Mouse (Mus musculus) lung, embryonic 15.5 days (tissue): Measurements from ENCODE around the gene Spred1. TPM values are rescaled to one million over a fixed set of nuclear protein-coding genes. Genes with fewer than 3 reads are reported as not detected.
"Not testable (repeated sequence)": the region's sequence is repeated elsewhere in the genome, so short reads cannot be mapped to it uniquely, and the experiment has no call there.

Experiments used
- ATAC-seq: fragments of 200-750 bp; cut with Nextera tagmentation; 2 replicates; pipeline ENCODE4 v1.8.0; 2017; ENCODE audit warnings: moderate number of reproducible peaks, borderline replicate concordance; ENCODE audit not compliant: low FRiP score, low TSS enrichment; ENCODE audit errors: extremely low read depth
- H3K27ac ChIP-seq: fragments of 300-500 bp; sonication (generic); 2 replicates; pipeline ENCODE4 v1.5.1; 2015; ENCODE audit warnings: moderate library complexity, mild to moderate bottlenecking, inconsistent platforms
- H3K27me3 ChIP-seq: fragments of 300-500 bp; sonication (generic); 2 replicates; pipeline ENCODE4 v1.6.1; 2015; ENCODE audit warnings: inconsistent platforms
- H3K36me3 ChIP-seq: fragments of 300-500 bp; sonication (generic); 2 replicates; pipeline ENCODE4 v1.6.1; 2015; ENCODE audit warnings: inconsistent platforms
- H3K4me1 ChIP-seq: fragments of 300-500 bp; sonication (generic); 2 replicates; pipeline ENCODE4 v1.6.1; 2015; ENCODE audit warnings: inconsistent platforms
- H3K4me2 ChIP-seq: fragments of 300-500 bp; sonication (generic); 2 replicates; pipeline ENCODE4 v1.6.1; 2015; ENCODE audit warnings: inconsistent platforms, mild to moderate bottlenecking, moderate library complexity
- H3K4me3 ChIP-seq: fragments of 300-500 bp; sonication (generic); 2 replicates; pipeline ENCODE4 v1.5.1; 2015; ENCODE audit warnings: mild to moderate bottlenecking, inconsistent platforms
- H3K9ac ChIP-seq: fragments of 300-500 bp; sonication (generic); 2 replicates; pipeline ENCODE4 v1.6.1; 2015; ENCODE audit warnings: inconsistent platforms
- H3K9me3 ChIP-seq: fragments of 300-500 bp; sonication (generic); 2 replicates; pipeline ENCODE4 v1.6.1; 2016; ENCODE audit warnings: inconsistent platforms
- WGBS: fragments of 180-500 bp; shearing (Covaris S2); methylation state at CpG from one replicate; pipeline ENCODE4 v1.1.7; 2015; 5-methylcytosine and 5-hydroxymethylcytosine counted together
- polyA plus RNA-seq: library from polyadenylated mRNA; unstranded; fragments of >200 nt; fragmentation: Nextera tagmentation; extraction: Ambion mirVana; gene quantifications from 2 replicates; pipeline ENCODE4 v1.2.1, GENCODE M21; 2015

Gene Spred1
- polyA plus RNA-seq, 1 experiment from 2014 or later: 20.6 TPM

DNA sequence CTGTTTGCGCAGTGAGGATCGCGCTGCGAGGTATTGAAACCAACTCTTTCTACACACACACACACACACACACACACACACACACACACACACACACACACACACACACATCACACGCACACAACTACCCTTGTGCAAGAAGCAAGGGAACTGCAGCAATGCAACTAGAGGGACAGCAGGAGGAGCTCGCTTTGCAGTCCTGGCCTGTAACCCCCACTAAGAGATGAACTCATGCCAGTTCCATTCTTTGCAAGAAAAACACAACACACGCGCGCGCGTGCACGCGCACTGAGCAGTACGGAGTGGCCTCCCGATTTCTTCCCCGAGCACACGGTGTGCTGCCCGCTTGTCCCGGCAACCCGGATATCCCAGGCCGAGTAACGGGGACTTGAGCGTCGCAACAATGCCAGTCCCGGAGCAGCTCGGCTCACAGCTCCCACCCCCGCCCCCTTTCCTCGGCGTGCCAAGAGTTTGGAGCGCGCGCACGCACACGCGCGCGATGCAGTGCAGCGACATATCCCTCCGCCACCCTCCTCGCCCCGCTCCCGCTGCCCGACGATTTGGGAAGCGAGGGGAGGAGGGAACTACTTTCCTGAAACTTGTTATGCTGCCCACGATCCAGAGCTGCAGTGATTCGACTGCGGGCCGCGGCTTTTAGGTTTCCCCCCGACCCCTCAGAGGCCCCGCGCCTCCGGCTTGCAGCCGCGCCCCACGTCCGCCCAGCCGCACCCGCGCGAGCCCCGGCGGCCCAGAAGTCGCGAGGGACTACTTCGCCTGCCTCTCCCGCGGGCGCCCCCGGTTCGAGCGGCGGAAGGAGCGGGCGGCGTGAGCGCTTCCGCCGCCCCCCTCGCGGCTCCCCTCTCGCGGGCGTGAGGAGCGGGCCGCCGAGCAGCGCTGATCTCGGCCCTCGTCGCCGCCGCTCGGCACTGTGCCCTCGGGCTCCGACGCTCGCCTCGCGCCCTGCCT lies 645 bp upstream of the Spred1 start:
- Histone ChIP-seq H3K9ac (peak overlapping the region; percentile 99), H3K4me2 (peak overlapping the region; percentile 60), H3K27me3 (no peaks in the 10 kb centered on the region), H3K36me3 (no peaks in the 10 kb centered on the region), H3K27ac (peak overlapping the region; percentile 100), H3K4me1 (peaks cover 19% of the 10 kb centered on the region), H3K9me3 (no peaks in the 10 kb centered on the region), H3K4me3 (peak overlapping the region; percentile 95)
- WGBS: under 1% methylated on average over 100 of the region's 101 CpGs
- peak; percentile 87 for ATAC-seq

DNA sequence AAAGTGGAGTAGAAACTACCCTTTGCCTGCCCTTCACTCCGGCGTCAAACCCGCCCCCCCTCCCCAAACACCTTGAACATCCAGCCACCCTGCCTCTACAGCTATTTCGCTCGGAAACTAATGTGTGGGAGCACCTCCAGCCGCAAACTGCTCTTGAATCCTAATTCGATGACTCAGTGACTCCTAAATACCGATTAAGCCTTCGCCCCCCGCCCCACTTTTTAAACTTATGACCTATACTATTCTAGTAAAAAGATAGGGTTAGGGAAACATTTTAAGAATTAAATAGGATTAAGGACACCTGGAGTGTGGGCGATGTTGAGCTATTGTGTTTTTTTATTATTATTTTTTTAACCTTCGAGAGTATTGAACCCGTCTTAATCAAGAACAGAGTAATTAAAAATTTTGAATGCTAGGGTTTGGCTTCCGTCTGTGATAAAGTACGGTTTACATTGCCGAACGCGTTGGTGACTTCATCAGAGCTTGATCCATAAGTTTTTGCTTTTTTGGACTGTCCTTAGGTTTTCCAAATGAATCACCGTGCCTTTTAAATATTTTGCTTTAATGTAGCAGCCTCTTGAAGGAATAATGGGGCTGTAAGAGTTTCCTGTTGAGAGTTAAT lies 921 bp downstream of the Spred1 start:
- no peak for ATAC-seq
- Histone ChIP-seq H3K9me3 (no peaks in the 10 kb centered on the region), H3K36me3 (no peaks in the 10 kb centered on the region), H3K4me1 (peaks cover 23% of the 10 kb centered on the region), H3K9ac (peak overlapping the region; percentile 99), H3K4me2 (peak overlapping the region; percentile 60), H3K27ac (peak overlapping the region; percentile 100), H3K4me3 (peak overlapping the region; percentile 95), H3K27me3 (no peaks in the 10 kb centered on the region)
- WGBS: under 1% methylated on average over 19 of the region's 19 CpGs

DNA sequence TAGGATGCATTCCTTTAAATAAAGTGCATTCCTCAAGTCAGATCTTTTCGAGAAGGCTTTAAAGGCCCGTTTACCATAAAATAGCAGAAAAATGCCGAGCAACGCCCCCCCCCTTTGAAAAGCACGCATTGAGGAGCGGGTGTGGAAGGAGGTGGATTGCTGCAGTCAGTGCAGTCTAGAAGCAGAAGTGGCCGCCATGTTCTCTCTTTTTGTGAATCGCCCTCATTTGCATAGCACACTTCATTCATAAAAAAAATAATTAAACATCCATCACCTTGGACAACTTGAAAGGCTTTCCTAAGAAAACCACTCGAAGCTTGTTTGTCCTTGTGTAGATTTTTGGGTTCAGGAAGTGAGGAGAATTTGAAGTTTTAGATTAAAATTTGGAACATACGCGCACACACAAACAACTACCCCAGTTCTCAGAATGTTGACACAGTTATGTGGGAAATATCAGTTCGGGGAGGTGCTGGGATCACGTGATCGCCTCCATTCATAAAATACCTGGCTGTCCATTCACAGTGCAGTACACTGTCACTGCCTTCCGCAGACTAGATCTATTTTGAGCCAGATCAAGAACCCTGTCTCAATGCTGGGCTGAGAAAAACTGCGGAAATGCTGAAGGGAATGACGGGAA lies 1.6 kb downstream of the Spred1 start:
- no peak for ATAC-seq
- H3K27ac ChIP-seq: peak overlapping the region; percentile 100

DNA sequence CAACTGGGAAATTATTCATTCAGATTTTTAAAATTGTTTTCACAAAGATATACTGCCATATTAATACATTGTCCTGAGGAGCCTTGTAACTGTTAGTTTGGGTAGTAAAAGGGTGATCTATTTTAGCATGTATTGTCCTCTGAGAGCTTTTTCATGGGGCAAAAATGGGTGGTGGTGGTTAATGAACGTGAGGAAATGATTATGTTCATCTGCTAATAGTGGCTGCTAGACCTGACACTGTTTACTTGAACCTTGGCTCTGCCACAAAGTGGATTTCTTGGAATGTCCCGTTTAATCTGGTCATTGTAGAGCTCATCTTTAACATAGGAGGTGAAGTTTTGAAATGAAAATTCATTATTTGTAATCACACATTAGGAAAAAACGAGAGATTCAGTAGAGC lies 2.5 kb downstream of the Spred1 start:
- 12% methylated on average over 3 of the region's 3 CpGs for WGBS
- Histone ChIP-seq H3K4me2 (peak overlapping the region; percentile 60), H3K36me3 (0 out of 2 replicates have a peak, but pooled peaks cover 3% of the 10 kb centered on the region), H3K9ac (peak overlapping the region; percentile 27; the same call in 1 of the 2 replicates), H3K4me3 (peak overlapping the region; percentile 34), H3K9me3 (no peaks in the 10 kb centered on the region), H3K27ac (no peak overlapping the region), H3K4me1 (peaks cover 33% of the 10 kb centered on the region), H3K27me3 (no peaks in the 10 kb centered on the region)
- ATAC-seq: no peak

More for the DNA sequence above, 1.6 kb downstream of the Spred1 start:
- H3K27me3 ChIP-seq: no peaks in the 10 kb centered on the region
- peak overlapping the region; percentile 95 for H3K4me3 ChIP-seq
- H3K4me1 ChIP-seq: peaks cover 25% of the 10 kb centered on the region
- H3K9ac ChIP-seq: peak overlapping the region; percentile 99
- H3K4me2 ChIP-seq: peak overlapping the region; percentile 60
- no peaks in the 10 kb centered on the region for H3K9me3 ChIP-seq
- 0 out of 2 replicates have a peak, but pooled peaks cover 3% of the 10 kb centered on the region for H3K36me3 ChIP-seq
- WGBS: under 1% methylated on average over 17 of the region's 17 CpGs

DNA sequence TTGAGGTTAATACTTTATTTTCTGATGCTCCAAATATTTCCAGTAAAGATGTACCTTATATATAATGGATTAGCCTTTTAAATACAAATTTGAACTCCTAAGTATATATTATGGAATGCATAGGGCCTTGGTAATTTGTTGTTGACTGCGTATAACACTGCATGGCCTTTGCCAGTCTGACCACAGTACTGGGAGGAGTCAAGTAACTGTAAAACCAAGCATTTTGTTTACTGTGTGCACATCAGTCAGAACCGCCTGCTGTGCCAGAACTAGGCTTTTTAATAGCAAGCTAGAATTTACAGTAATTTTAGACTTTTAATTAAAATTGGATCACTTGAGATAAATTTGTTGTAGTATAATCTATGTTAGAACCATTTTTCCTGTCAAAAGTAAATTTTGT lies 3.7 kb downstream of the Spred1 start:
- no peak overlapping the region for H3K9ac ChIP-seq
- H3K27ac ChIP-seq: no peak overlapping the region
- no peak for ATAC-seq
- no peak overlapping the region for H3K4me2 ChIP-seq
- no peak overlapping the region for H3K4me3 ChIP-seq
- no peaks in the 10 kb centered on the region for H3K27me3 ChIP-seq
- H3K4me1 ChIP-seq: peaks cover 23% of the 10 kb centered on the region
- no peaks in the 10 kb centered on the region for H3K9me3 ChIP-seq
- H3K36me3 ChIP-seq: 0 out of 2 replicates have a peak, but pooled peaks cover 3% of the 10 kb centered on the region
- 57% methylated on average over 2 of the region's 2 CpGs for WGBS

DNA sequence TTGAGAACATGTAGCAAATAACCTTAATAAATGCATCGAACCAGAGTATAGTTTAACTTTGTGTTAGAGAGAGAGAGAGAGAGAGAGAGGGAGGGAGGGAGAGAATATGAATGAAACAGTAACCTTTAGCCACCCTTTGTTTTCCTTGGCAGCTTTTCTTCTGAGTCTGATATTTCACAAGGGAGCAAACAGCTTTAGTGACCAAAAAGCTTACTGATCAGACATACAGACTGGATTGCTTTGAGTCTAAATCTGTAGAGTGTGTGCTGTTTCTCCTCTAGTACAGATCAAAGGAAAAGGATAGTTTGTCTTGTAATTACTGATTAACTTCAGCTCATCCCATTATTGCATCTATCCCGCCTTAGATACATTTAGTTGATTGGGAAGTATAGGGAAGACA lies 8.0 kb downstream of the Spred1 start:
- no peak overlapping the region for H3K9ac ChIP-seq

DNA sequence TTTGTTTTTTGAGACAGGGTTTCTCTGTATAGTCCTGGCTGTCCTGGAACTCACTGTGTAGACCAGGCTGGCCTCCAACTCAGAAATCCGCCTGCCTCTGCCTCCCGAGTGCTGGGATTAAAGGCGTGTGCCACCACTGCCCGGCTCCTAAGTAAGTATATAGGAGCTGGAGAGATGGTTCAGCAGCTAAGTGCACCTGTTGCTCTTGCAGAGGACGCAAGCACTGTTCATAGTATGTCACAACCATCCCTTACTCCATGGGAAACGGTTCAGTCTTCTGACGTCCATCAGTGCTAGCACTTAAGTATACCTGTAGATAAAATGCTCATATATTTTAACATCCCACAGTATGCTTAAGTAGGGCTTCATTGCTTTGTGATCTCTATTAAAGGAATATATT lies 9.9 kb downstream of the Spred1 start:
- ATAC-seq, H3K4me3 ChIP-seq, H3K4me2 ChIP-seq, H3K9me3 ChIP-seq, H3K27me3 ChIP-seq, H3K9ac ChIP-seq, H3K36me3 ChIP-seq, H3K27ac ChIP-seq: not testable (repeated sequence)
- WGBS: 88% methylated on average over 7 of the region's 7 CpGs
- peaks cover 11% of the 10 kb centered on the region for H3K4me1 ChIP-seq

More for the DNA sequence above, 8.0 kb downstream of the Spred1 start:
- Histone ChIP-seq H3K4me3 (no peak overlapping the region), H3K4me1 (peaks cover 19% of the 10 kb centered on the region), H3K27ac (no peak overlapping the region), H3K27me3 (no peaks in the 10 kb centered on the region), H3K4me2 (no peak overlapping the region), H3K36me3 (0 out of 2 replicates have a peak, but pooled peaks cover 3% of the 10 kb centered on the region), H3K9me3 (no peaks in the 10 kb centered on the region)
- WGBS: 65% methylated on average over 2 of the region's 2 CpGs
- no peak for ATAC-seq

DNA sequence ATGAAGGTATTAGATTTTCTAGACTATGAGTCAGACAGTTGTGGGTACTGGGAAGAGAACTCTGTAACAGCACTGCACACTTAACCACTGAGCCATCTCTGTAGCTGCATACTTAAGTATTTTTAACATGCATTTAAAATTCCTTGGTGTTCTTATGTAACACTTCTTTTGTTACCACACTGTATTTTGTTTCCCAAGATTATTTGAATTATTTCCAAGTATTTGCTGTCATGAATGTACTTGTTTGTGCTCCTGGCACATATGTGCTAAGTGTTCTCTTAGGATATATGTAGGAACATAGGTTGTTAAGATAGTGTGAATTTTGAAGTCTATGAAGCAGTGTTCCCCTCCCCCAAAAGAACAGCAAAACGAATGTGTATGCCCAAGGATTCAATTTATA lies 10.7 kb downstream of the Spred1 start:
- H3K27me3 ChIP-seq: no peaks in the 10 kb centered on the region
- WGBS: 56% methylated on average over 1 of the region's 1 CpGs
- no peak overlapping the region for H3K4me3 ChIP-seq
- no peak overlapping the region for H3K9ac ChIP-seq
- peaks cover 15% of the 10 kb centered on the region for H3K4me1 ChIP-seq
- 0 out of 2 replicates have a peak, but pooled peaks cover 3% of the 10 kb centered on the region for H3K36me3 ChIP-seq
- no peak overlapping the region for H3K4me2 ChIP-seq
- H3K27ac ChIP-seq: no peak overlapping the region
- H3K9me3 ChIP-seq: no peaks in the 10 kb centered on the region
- no peak for ATAC-seq

DNA sequence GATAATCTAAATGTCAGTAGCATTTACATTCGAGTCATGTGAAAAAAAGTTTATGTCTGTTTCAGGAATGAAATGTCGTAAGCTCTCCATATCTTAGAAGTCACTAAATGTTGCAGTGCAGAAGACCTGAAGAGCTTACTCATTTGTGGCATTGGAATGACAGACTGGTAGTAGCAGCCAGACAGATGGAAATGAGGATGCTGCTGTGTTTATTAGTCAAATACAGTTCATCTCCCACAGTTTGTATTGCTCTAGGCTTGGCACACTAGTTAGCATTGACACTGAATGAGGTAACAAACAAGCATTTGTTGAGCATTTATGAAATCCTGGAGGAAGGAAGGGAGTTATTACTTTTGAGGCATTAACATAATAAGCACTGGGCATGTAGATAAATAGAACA lies 12.4 kb downstream of the Spred1 start:
- Histone ChIP-seq H3K27me3 (no peaks in the 10 kb centered on the region), H3K9ac (no peak overlapping the region), H3K4me3 (no peak overlapping the region), H3K27ac (no peak overlapping the region), H3K4me2 (no peak overlapping the region), H3K4me1 (peaks cover 14% of the 10 kb centered on the region), H3K9me3 (no peaks in the 10 kb centered on the region), H3K36me3 (no peaks in the 10 kb centered on the region)
- WGBS: 57% methylated on average over 2 of the region's 2 CpGs
- no peak for ATAC-seq

DNA sequence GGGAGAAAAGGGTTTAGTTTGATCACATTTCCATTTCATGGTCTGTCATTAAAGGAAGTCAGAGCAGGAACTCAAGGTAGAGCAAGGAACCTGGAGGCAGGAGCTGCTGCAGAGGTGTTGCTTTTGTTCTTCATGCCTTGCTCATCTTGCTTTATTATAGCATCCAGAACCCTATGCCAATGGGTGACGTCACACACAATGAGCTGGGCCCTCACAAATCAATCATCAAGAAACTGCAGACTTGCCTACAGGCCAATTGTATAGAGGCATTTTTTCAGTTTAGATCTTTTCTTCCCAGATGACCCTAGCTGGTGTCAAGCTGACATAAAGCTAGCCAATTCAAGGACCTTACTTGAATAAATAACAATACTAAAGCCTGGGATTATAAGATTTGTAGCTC lies 16.6 kb downstream of the Spred1 start:
- Histone ChIP-seq H3K4me3 (no peak overlapping the region), H3K36me3 (no peaks in the 10 kb centered on the region), H3K4me1 (peaks cover 19% of the 10 kb centered on the region), H3K9me3 (no peaks in the 10 kb centered on the region), H3K27ac (no peak overlapping the region), H3K27me3 (no peaks in the 10 kb centered on the region), H3K4me2 (no peak overlapping the region), H3K9ac (no peak overlapping the region)
- no peak for ATAC-seq
- 73% methylated on average over 1 of the region's 1 CpGs for whole genome bisulfite sequencing

DNA sequence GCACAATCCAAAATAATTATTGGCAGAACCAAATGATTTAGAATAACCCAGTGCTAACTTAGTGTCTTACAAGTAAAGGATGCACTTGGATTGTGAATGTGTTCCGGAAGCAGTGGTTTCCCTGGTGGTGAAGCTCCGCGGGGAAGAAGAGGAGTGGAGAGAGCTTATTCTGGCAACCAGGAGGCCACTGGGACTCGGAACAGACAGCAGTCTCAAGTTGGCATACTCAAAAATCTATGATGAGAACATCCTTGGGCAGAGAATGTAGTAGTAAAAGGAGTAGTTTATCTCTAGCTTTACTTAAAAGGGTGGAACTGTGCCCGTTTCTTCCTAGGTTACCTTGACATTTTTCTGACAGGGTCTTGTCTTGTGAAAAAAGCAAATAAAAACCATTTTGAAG lies 17.8 kb downstream of the Spred1 start:
- H3K9ac ChIP-seq: no peak overlapping the region
- no peak overlapping the region for H3K4me3 ChIP-seq
- WGBS: 77% methylated on average over 5 of the region's 5 CpGs
- no peaks in the 10 kb centered on the region for H3K36me3 ChIP-seq
- ATAC-seq: no peak
- no peaks in the 10 kb centered on the region for H3K9me3 ChIP-seq
- H3K4me2 ChIP-seq: no peak overlapping the region
- H3K27me3 ChIP-seq: no peaks in the 10 kb centered on the region
- H3K4me1 ChIP-seq: peaks cover 23% of the 10 kb centered on the region
- no peak overlapping the region for H3K27ac ChIP-seq
